Mouse (Mus musculus) erythroblast, embryonic 14.5 days (primary cell): ENCODE measurements around the gene Icos.

Experiments used
- GATA1 ChIP-seq: IDR thresholded peaks from 2 replicates; pipeline ENCODE4 v1.6.1; 2012; ENCODE audit warnings: low read length, inconsistent platforms, mixed read lengths
- TAL1 ChIP-seq: IDR thresholded peaks from 3 replicates; pipeline ENCODE4 v1.6.1; 2012; ENCODE audit warnings: low read length, inconsistent platforms, mixed read lengths

DNA sequence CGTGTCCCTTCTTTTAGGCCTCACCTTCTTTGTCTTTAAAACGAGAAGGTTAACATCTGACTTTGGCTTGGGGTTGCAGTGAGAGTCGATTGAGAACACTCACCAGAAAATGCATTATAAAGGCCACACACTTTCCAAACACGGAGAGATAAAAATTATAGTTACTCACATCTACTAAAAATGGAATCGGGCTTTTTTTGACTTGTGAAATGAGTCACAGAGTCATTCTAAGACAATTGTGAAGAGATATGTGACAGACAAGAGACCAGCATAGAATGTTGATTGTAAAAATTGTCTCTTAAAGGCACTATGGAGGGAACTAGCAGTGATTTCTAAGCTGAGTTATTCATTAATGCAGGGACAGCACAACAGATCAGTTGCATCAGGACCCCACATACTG lies 38.8 kb upstream of the Icos start:
- no peak for TF ChIP-seq TAL1
- TF ChIP-seq GATA1, result no peak
